Mouse (Mus musculus) bone marrow, adult 2 months (tissue): ENCODE results near the gene Tmprss5. TPM values are rescaled to one million over a fixed set of nuclear protein-coding genes. Genes with fewer than 3 reads are reported as not detected.

Source experiments
- H3K27ac ChIP-seq: fragments of 200-500 bp; 2 replicates; pipeline ENCODE4 v1.5.1; 2012; ENCODE audit warnings: low read depth, mild to moderate bottlenecking, control low read depth, inconsistent platforms, low read length; ENCODE audit not compliant: control insufficient read depth, poor library complexity, insufficient read depth
- H3K4me1 ChIP-seq: fragments of 200-500 bp; 2 replicates; pipeline ENCODE4 v1.6.1; 2011; ENCODE audit warnings: low read length; ENCODE audit not compliant: control insufficient read depth, insufficient read depth
- H3K4me3 ChIP-seq: fragments of 200-500 bp; replicated peaks from 2 replicates; pipeline ENCODE3; 2011; ENCODE audit warnings: mild to moderate bottlenecking, low read depth, low read length, control low read depth; ENCODE audit not compliant: control insufficient read depth
- CTCF ChIP-seq: fragments of 200-500 bp; IDR thresholded peaks from 2 replicates; pipeline ENCODE4 v1.5.1; 2011; ENCODE audit warnings: low read length, control low read depth; ENCODE audit not compliant: control insufficient read depth, insufficient read depth
- POLR2A ChIP-seq: fragments of 200-500 bp; IDR thresholded peaks from 2 replicates; pipeline ENCODE4 v1.6.1; 2011; ENCODE audit warnings: low read depth, mild to moderate bottlenecking, control low read depth, low read length, borderline replicate concordance; ENCODE audit not compliant: control insufficient read depth
- WGBS: fragments of 180-500 bp; shearing (Covaris S2); methylation state at CpG from one replicate; pipeline ENCODE4 v1.1.7; 2018; 5-methylcytosine and 5-hydroxymethylcytosine counted together
- polyA plus RNA-seq: library from polyadenylated mRNA; stranded (reverse); fragments of >200 nt; gene quantifications from 2 replicates; pipeline ENCODE4 v1.2.4, GENCODE M21; 2011; ENCODE audit warnings: low replicate concordance; ENCODE audit not compliant: missing spikeins, insufficient read depth, insufficient read length

Gene Tmprss5
- polyA plus RNA-seq, 1 experiment: not detected

DNA sequence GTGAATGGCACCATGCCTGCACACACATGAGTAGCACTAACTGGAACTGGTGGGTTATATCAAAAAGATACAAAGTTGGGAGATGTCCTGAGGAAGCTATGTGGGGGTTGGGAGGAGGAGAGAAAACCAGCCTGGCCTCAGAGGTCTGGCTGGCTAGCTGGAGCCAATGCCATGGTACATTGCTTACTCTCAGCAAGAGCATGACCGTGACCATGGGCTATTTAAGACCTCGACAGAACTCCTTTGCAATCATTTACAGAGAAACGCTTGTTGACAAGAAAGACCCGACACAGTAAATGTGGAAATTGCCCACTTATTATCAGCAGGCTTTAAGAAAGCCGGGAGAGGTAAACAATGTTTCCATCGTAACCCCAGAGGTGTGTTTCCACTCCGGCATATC lies 44.6 kb downstream of the Tmprss5 start:
- no peak overlapping the region for H3K4me3 ChIP-seq
- H3K27ac ChIP-seq: no peak overlapping the region
- H3K4me1 ChIP-seq: no peaks in the 10 kb centered on the region
- TF ChIP-seq POLR2A: no peak
- TF ChIP-seq CTCF: no peak
- WGBS: 74% methylated on average over 7 of the region's 7 CpGs

DNA sequence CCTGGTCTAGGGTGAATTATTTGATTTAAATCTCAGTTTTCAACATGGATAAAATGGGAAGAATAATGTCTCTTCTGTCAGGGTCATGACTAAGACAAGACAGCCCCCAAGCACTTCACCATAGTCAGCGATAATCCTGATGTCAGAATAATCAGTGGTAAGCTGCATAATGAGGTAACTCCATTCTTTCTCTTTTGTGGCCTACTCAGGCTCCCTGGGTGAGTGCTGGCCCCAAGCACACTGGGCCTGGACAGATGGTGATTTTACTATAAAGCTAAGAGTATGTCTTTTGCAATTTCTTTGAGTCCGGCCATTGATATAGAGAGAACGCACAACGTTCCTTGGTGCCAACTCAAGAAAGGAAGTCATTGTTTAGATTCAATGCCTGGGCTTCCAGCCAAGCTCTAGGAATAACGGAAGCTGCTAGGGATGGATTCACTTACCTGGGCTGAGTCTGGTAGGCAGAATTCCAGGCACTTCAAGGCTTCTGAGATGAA lies 49.5 kb downstream of the Tmprss5 start:
- no peaks in the 10 kb centered on the region for H3K4me1 ChIP-seq
- no peak for TF ChIP-seq POLR2A
- 76% methylated on average over 5 of the region's 5 CpGs for WGBS
- no peak overlapping the region for H3K27ac ChIP-seq
- no peak overlapping the region for H3K4me3 ChIP-seq

DNA sequence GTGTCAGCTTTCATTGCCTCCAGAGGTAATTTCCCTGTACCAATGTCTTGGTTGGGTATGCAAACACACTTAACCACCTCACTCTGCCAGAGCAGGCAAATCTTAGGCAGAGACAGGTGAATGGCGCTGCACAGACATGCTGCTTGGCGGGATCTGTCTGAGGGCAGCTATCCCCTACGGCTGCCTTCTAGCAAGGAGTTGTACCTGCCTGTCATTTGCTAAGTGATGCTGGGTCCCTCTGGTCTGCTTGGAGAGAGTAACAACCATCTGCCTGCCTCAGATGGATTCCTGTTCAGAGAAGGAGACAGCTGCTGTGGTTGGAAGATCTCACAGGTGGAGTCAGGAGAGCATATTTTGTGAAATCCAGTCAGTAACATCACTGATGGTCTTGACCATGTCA lies 62.8 kb downstream of the Tmprss5 start:
- no peaks in the 10 kb centered on the region for H3K4me1 ChIP-seq
- H3K4me3 ChIP-seq: no peak overlapping the region
- WGBS: 75% methylated on average over 3 of the region's 3 CpGs
- no peak for TF ChIP-seq POLR2A
- TF ChIP-seq CTCF: no peak
- no peak overlapping the region for H3K27ac ChIP-seq

DNA sequence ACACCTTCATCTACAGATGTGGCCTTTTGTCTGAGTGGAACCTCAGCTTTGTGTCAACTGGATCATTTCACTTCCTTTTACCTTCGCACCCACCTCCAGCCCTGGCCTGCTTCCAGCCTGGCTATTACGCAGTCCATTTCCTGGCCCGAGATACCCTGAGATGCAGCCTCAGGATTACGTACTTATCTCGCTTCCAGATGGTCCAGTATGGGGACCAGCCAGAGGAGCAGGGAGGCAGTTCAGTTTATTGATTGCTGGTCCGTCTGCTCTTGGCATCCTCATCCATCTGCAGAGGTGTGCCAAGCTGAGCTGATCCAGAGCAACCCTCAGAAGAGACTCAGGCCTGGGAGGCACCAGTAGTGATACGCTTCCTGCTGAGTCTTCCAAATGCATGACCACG lies 64.7 kb downstream of the Tmprss5 start:
- TF ChIP-seq CTCF: no peak
- TF ChIP-seq POLR2A: no peak
- no peak overlapping the region for H3K4me3 ChIP-seq
- WGBS: 60% methylated on average over 8 of the region's 8 CpGs
- no peak overlapping the region for H3K27ac ChIP-seq
- H3K4me1 ChIP-seq: no peaks in the 10 kb centered on the region

GRCm38 (mm10) chr9:49147031-49147430 lies 66.0 kb downstream of the Tmprss5 start:
- no peaks in the 10 kb centered on the region for H3K4me1 ChIP-seq
- 63% methylated on average over 3 of the region's 3 CpGs for WGBS
- no peak overlapping the region for H3K4me3 ChIP-seq
- H3K27ac ChIP-seq: no peak overlapping the region
- TF ChIP-seq POLR2A: no peak
- no peak for TF ChIP-seq CTCF

Other genes starting within 250 kb of the Tmprss5 start
- 4.2 and 7.5 TPM in 2 replicates for gene Zbtb16, start 245.0 kb upstream of the Tmprss5 start, polyA plus RNA-seq
- not detected in 2 replicates for gene Htr3a, start 170.2 kb upstream of the Tmprss5 start, polyA plus RNA-seq
- gene Htr3b, start 116.3 kb upstream of the Tmprss5 start, polyA plus RNA-seq: not detected in 2 replicates
- gene Usp28, start 95.9 kb upstream of the Tmprss5 start, polyA plus RNA-seq: 5.4 and 26.7 TPM in 2 replicates
- 22.2 and 32.1 TPM in 2 replicates for gene Zw10, start 25.6 kb upstream of the Tmprss5 start, polyA plus RNA-seq
- not detected in 2 replicates for gene Gm4894, start 169.3 kb downstream of the Tmprss5 start, polyA plus RNA-seq